Mouse (Mus musculus) limb, embryonic 11.5 days (tissue): ENCODE measurements around the gene Gprc5d. TPM values are rescaled to one million over a fixed set of nuclear protein-coding genes. Genes with fewer than 3 reads are reported as not detected.

Experiments used
- ATAC-seq: fragments of 200-750 bp; cut with Nextera tagmentation; 2 replicates; pipeline ENCODE4 v1.8.0; 2017; ENCODE audit warnings: low read depth; ENCODE audit not compliant: insufficient number of reproducible peaks, low FRiP score, low TSS enrichment
- DNase-seq: peaks from one replicate; pipeline ENCODE4 v3.0.0-alpha.2; 2015; ENCODE audit warnings: low spot score
- H3K27ac ChIP-seq: fragments of 300-500 bp; sonication (generic); replicated peaks from 2 replicates; pipeline ENCODE4 v1.5.1; 2014; ENCODE audit warnings: low read depth, mild to moderate bottlenecking, low read length
- H3K27me3 ChIP-seq: fragments of 300-500 bp; sonication (generic); 2 replicates; pipeline ENCODE4 v1.6.1; 2014; ENCODE audit warnings: mild to moderate bottlenecking, low read length, mixed read lengths; ENCODE audit not compliant: control insufficient read depth, insufficient read depth
- H3K36me3 ChIP-seq: fragments of 300-500 bp; sonication (generic); 2 replicates; pipeline ENCODE4 v1.6.1; 2014; ENCODE audit warnings: mild to moderate bottlenecking, low read length, moderate library complexity, mixed read lengths; ENCODE audit not compliant: control insufficient read depth, insufficient read depth
- H3K4me1 ChIP-seq: fragments of 300-500 bp; sonication (generic); 2 replicates; pipeline ENCODE4 v1.6.1; 2014; ENCODE audit warnings: low read length, mixed read lengths; ENCODE audit not compliant: control insufficient read depth, insufficient read depth
- H3K4me2 ChIP-seq: fragments of 300-500 bp; sonication (generic); 2 replicates; pipeline ENCODE4 v1.6.1; 2014; ENCODE audit warnings: low read depth, mild to moderate bottlenecking, moderate library complexity; ENCODE audit not compliant: severe bottlenecking
- H3K4me3 ChIP-seq: fragments of 300-500 bp; sonication (generic); 2 replicates; pipeline ENCODE4 v1.5.1; 2014; ENCODE audit warnings: low read depth, low read length
- H3K9ac ChIP-seq: fragments of 300-500 bp; sonication (generic); 2 replicates; pipeline ENCODE4 v1.6.1; 2014; ENCODE audit warnings: mild to moderate bottlenecking, low read length
- H3K9me3 ChIP-seq: fragments of 300-500 bp; sonication (generic); 2 replicates; pipeline ENCODE4 v1.6.1; 2016; ENCODE audit warnings: low read length; ENCODE audit not compliant: control insufficient read depth
- WGBS: fragments of 180-500 bp; shearing (Covaris S2); extraction: QIAGEN DNeasy Blood & Tissue Kit; methylation state at CpG from one replicate; pipeline ENCODE4 v1.1.7; 2014; 5-methylcytosine and 5-hydroxymethylcytosine counted together
- polyA plus RNA-seq: library from polyadenylated mRNA; unstranded; fragments of >200 nt; fragmentation: Nextera tagmentation; extraction: Ambion mirVana; gene quantifications from 2 replicates; pipeline ENCODE4 v1.2.1, GENCODE M21; 2014

Gprc5d gene
- polyA plus RNA-seq, 1 experiment from 2014 or later: not detected

- 85% methylated on average over 7 of the region's 7 CpGs for WGBS
- no peak for DNase-seq
- no peak overlapping the region for H3K4me2 ChIP-seq
Observed at GRCm38 (mm10) chr6:135133086-135133485, 15.0 kb upstream of the Gprc5d start.

GRCm38 (mm10) chr6:135124755-135125380 is 6.8 kb upstream of the Gprc5d start:
- no peaks in the 10 kb centered on the region for H3K36me3 ChIP-seq
- no peaks in the 10 kb centered on the region for H3K4me1 ChIP-seq
- no peak overlapping the region for H3K4me3 ChIP-seq
- no peak overlapping the region for H3K27ac ChIP-seq
- no peaks in the 10 kb centered on the region for H3K9me3 ChIP-seq
- DNase-seq (no peak), ATAC-seq (no peak)
- 52% methylated on average over 5 of the region's 5 CpGs for WGBS
- no peaks in the 10 kb centered on the region for H3K27me3 ChIP-seq
- no peak overlapping the region for H3K9ac ChIP-seq
- H3K4me2 ChIP-seq: no peak overlapping the region

More at GRCm38 (mm10) chr6:135133086-135133485, 15.0 kb upstream of the Gprc5d start:
- Histone ChIP-seq H3K9me3 (no peaks in the 10 kb centered on the region), H3K4me3 (no peak overlapping the region), H3K36me3 (no peaks in the 10 kb centered on the region), H3K27ac (no peak overlapping the region), H3K4me1 (peaks cover 10% of the 10 kb centered on the region), H3K27me3 (no peaks in the 10 kb centered on the region), H3K9ac (no peak overlapping the region)
- ATAC-seq: no peak

GRCm38 (mm10) chr6:135116479-135116878 is 1.6 kb downstream of the Gprc5d start:
- Histone ChIP-seq H3K36me3 (no peaks in the 10 kb centered on the region), H3K4me2 (no peak overlapping the region), H3K27ac (no peak overlapping the region), H3K9ac (no peak overlapping the region), H3K4me1 (no peaks in the 10 kb centered on the region; the same call in 1 of the 2 replicates), H3K9me3 (no peaks in the 10 kb centered on the region), H3K4me3 (no peak overlapping the region), H3K27me3 (no peaks in the 10 kb centered on the region)
- ATAC-seq: no peak
- no peak for DNase-seq
- 96% methylated on average over 8 of the region's 8 CpGs for whole genome bisulfite sequencing

- H3K4me2 ChIP-seq: no peak overlapping the region
- 22% methylated on average over 6 of the region's 6 CpGs for WGBS
- H3K27me3 ChIP-seq: no peaks in the 10 kb centered on the region
- H3K27ac ChIP-seq: no peak overlapping the region
- no peak overlapping the region for H3K9ac ChIP-seq
- no peaks in the 10 kb centered on the region for H3K36me3 ChIP-seq
- no peaks in the 10 kb centered on the region; the same call in 1 of the 2 replicates for H3K4me1 ChIP-seq
- H3K4me3 ChIP-seq: no peak overlapping the region
- no peaks in the 10 kb centered on the region for H3K9me3 ChIP-seq
- ATAC-seq (no peak), DNase-seq (no peak)
Observed at GRCm38 (mm10) chr6:135113114-135113436, 5.0 kb downstream of the Gprc5d start.

- Histone ChIP-seq H3K36me3 (no peaks in the 10 kb centered on the region), H3K9ac (no peak overlapping the region), H3K4me1 (no peaks in the 10 kb centered on the region; the same call in 1 of the 2 replicates), H3K27ac (no peak overlapping the region), H3K4me3 (no peak overlapping the region), H3K4me2 (no peak overlapping the region), H3K9me3 (no peaks in the 10 kb centered on the region), H3K27me3 (no peaks in the 10 kb centered on the region)
- ATAC-seq (no peak), DNase-seq (no peak)
- 14% methylated on average over 7 of the region's 7 CpGs for WGBS
Observed at GRCm38 (mm10) chr6:135112411-135113113, 5.5 kb downstream of the Gprc5d start.

- Histone ChIP-seq H3K4me3 (no peak overlapping the region), H3K4me1 (no peaks in the 10 kb centered on the region), H3K36me3 (no peaks in the 10 kb centered on the region), H3K27ac (no peak overlapping the region), H3K27me3 (no peaks in the 10 kb centered on the region), H3K4me2 (no peak overlapping the region), H3K9ac (no peak overlapping the region), H3K9me3 (no peaks in the 10 kb centered on the region)
- DNase-seq (no peak), ATAC-seq (no peak)
- WGBS: 86% methylated on average over 6 of the region's 6 CpGs
Observed at GRCm38 (mm10) chr6:135107014-135107413, 11.1 kb downstream of the Gprc5d start.

GRCm38 (mm10) chr6:135102736-135103303 is 15.3 kb downstream of the Gprc5d start:
- H3K4me1 ChIP-seq: no peaks in the 10 kb centered on the region
- H3K4me2 ChIP-seq: no peak overlapping the region
- H3K27me3 ChIP-seq: no peaks in the 10 kb centered on the region
- DNase-seq: no peak
- ATAC-seq: no peak
- no peak overlapping the region for H3K27ac ChIP-seq
- WGBS: 67% methylated on average over 5 of the region's 5 CpGs
- no peak overlapping the region for H3K4me3 ChIP-seq
- no peaks in the 10 kb centered on the region for H3K9me3 ChIP-seq
- no peaks in the 10 kb centered on the region for H3K36me3 ChIP-seq
- no peak overlapping the region for H3K9ac ChIP-seq

GRCm38 (mm10) chr6:135100787-135101472 is 17.2 kb downstream of the Gprc5d start:
- H3K9ac ChIP-seq: no peak overlapping the region
- no peaks in the 10 kb centered on the region for H3K4me1 ChIP-seq
- no peaks in the 10 kb centered on the region for H3K27me3 ChIP-seq
- no peak overlapping the region for H3K27ac ChIP-seq
- H3K4me3 ChIP-seq: no peak overlapping the region
- DNase-seq (no peak), ATAC-seq (no peak)
- H3K36me3 ChIP-seq: no peaks in the 10 kb centered on the region
- no peak overlapping the region for H3K4me2 ChIP-seq
- H3K9me3 ChIP-seq: no peaks in the 10 kb centered on the region
- WGBS: 81% methylated on average over 15 of the region's 15 CpGs
